Mouse (Mus musculus) limb, embryonic 14.5 days (tissue): ENCODE results near the gene Adar. TPM values are rescaled to one million over a fixed set of nuclear protein-coding genes. Genes with fewer than 3 reads are reported as not detected.
A peak's percentile ranks its signal among the peaks of the same experiment; 100 is the strongest.

Experiments
- ATAC-seq: fragments of 200-750 bp; cut with Nextera tagmentation; 2 replicates; pipeline ENCODE4 v1.8.0; 2017; ENCODE audit warnings: low read depth, moderate number of reproducible peaks, moderate TSS enrichment; ENCODE audit not compliant: low FRiP score
- DNase-seq: peaks from one replicate; pipeline ENCODE4 v3.0.0-alpha.2; 2015; ENCODE audit warnings: low spot score
- H3K27ac ChIP-seq: fragments of 300-500 bp; sonication (generic); replicated peaks from 2 replicates; pipeline ENCODE4 v1.5.1; 2014; ENCODE audit warnings: low read depth, mild to moderate bottlenecking, low read length, moderate library complexity, mixed read lengths
- H3K27me3 ChIP-seq: fragments of 300-500 bp; sonication (generic); 2 replicates; pipeline ENCODE4 v1.6.1; 2014; ENCODE audit warnings: low read length, mixed read lengths; ENCODE audit not compliant: control insufficient read depth, insufficient read depth
- H3K36me3 ChIP-seq: fragments of 300-500 bp; sonication (generic); 2 replicates; pipeline ENCODE4 v1.6.1; 2014; ENCODE audit warnings: mild to moderate bottlenecking, low read length, moderate library complexity, mixed read lengths; ENCODE audit not compliant: control insufficient read depth, insufficient read depth
- H3K4me1 ChIP-seq: fragments of 300-500 bp; sonication (generic); 2 replicates; pipeline ENCODE4 v1.6.1; 2014; ENCODE audit warnings: antibody characterized with exemption, low read length, mixed read lengths; ENCODE audit not compliant: control insufficient read depth, insufficient read depth
- H3K4me2 ChIP-seq: fragments of 300-500 bp; sonication (generic); replicated peaks from 2 replicates; pipeline ENCODE4 v1.6.1; 2014; ENCODE audit warnings: low read depth, mild to moderate bottlenecking, low read length, moderate library complexity; ENCODE audit not compliant: severe bottlenecking
- H3K4me3 ChIP-seq: fragments of 300-500 bp; sonication (generic); replicated peaks from 2 replicates; pipeline ENCODE4 v1.5.1; 2014; ENCODE audit warnings: low read length
- H3K9ac ChIP-seq: fragments of 300-500 bp; sonication (generic); 2 replicates; pipeline ENCODE4 v1.6.1; 2014; ENCODE audit warnings: mild to moderate bottlenecking, low read depth, low read length, moderate library complexity; ENCODE audit not compliant: severe bottlenecking
- H3K9me3 ChIP-seq: fragments of 300-500 bp; sonication (generic); 2 replicates; pipeline ENCODE4 v1.6.1; 2016; ENCODE audit warnings: low read length; ENCODE audit not compliant: control insufficient read depth
- POLR2A ChIP-seq: fragments of 200-500 bp; IDR thresholded peaks from 2 replicates; pipeline ENCODE4 v1.8.0; 2012; ENCODE audit warnings: inconsistent platforms, mild to moderate bottlenecking, moderate library complexity, borderline replicate concordance; ENCODE audit not compliant: insufficient read depth, insufficient read length; ENCODE audit errors: extremely low read depth
- WGBS: fragments of 180-500 bp; shearing (Covaris S2); extraction: QIAGEN DNeasy Blood & Tissue Kit; methylation state at CpG from one replicate; pipeline ENCODE4 v1.1.7; 2014; 5-methylcytosine and 5-hydroxymethylcytosine counted together
- polyA plus RNA-seq, 2 experiments: library from polyadenylated mRNA; depleted of rRNA in 1 of 2; stranded (reverse) in 1 of 2; unstranded in 1 of 2; fragments of >200 nt; fragmentation: Nextera tagmentation in 1 of 2; extraction: Ambion mirVana in 1 of 2; gene quantifications; 2 replicates each; pipeline versions ENCODE4 v1.2.1 to v1.2.3; 2012 to 2014

Gene Adar
- polyA plus RNA-seq, 2 experiments = 10.8 to 29.3 TPM

DNA sequence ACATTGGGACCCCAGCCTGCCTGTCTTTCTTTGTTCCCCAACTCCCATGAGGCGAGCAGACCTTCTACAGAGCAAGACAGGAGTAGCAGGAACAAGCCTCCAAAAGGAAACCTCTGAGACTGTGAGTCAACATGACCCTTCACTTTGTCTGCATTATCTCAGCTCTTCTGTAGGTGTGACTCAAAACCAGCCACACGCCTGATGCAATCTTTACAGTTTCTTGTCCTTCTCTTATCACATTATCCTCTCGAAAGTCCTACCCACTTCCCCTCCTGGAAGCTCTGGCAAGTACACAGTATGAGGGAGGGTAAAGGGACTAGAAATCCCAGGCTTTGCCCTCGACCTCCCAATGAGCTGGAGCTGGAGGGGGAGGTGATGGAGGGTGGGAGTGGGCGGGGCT is 28.8 kb upstream of the Adar start:
- H3K36me3 ChIP-seq = no peaks in the 10 kb centered on the region
- no peaks in the 10 kb centered on the region for H3K9me3 ChIP-seq
- no peak for ATAC-seq
- H3K4me2 ChIP-seq = no peak overlapping the region
- H3K4me3 ChIP-seq = no peak overlapping the region
- no peak overlapping the region for H3K9ac ChIP-seq
- 61% methylated on average over 5 of the region's 5 CpGs for WGBS
- no peak for DNase-seq
- H3K27me3 ChIP-seq = no peaks in the 10 kb centered on the region
- no peak for TF ChIP-seq POLR2A
- no peaks in the 10 kb centered on the region for H3K4me1 ChIP-seq
- no peak overlapping the region for H3K27ac ChIP-seq

DNA sequence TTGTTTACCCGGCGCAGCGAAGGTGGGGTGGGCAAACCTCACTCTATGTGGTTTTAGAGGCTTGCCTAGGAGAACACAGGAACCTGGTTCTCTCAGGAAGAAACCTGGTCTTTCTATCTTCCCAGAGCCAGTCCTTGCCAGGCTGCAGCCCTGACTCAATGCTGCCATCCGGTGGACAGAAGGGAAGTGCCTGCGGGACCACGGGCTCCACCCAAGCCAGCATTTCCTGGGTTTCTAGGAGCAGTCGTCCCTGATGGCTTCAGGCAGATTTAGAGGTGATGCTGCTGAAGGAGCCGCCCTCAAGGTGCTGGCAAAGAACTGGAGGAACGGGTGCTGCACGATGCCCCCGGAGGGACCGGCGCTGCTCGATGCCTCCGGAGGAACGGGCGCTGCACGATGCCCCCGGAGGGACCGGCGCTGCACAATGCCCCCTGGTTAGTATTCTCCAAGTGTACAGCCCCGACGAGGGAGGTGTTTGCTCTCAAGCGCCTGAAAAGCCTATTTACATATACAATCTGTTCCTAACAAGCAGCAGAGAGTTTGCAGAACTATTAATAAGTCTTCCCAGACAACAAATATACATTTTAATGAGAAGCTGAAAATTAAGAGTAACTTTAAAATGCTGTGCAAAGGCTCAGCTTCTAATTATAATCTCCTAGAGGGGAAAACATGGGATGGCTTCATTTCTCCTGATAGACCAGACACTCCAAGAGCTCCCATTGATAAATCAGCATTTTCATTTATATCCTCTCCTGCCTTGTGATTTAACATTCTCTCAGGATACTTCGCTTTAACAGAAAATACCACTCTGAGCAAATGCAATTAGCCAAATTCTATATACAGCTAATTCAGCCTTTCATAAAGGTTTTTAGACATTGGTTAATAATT is 25.9 kb upstream of the Adar start:
- no peaks in the 10 kb centered on the region for H3K36me3 ChIP-seq
- no peaks in the 10 kb centered on the region for H3K4me1 ChIP-seq
- H3K9ac ChIP-seq = peak overlapping the region; percentile 64
- H3K4me2 ChIP-seq = peak overlapping the region; percentile 59
- WGBS = 6% methylated on average over 25 of the region's 25 CpGs
- H3K27me3 ChIP-seq = no peaks in the 10 kb centered on the region
- H3K4me3 ChIP-seq = peak overlapping the region; percentile 41
- H3K9me3 ChIP-seq = no peaks in the 10 kb centered on the region
- no peak overlapping the region for H3K27ac ChIP-seq
- no peak for TF ChIP-seq POLR2A
- ATAC-seq = peak; percentile 90
- peak; percentile 72 for DNase-seq

DNA sequence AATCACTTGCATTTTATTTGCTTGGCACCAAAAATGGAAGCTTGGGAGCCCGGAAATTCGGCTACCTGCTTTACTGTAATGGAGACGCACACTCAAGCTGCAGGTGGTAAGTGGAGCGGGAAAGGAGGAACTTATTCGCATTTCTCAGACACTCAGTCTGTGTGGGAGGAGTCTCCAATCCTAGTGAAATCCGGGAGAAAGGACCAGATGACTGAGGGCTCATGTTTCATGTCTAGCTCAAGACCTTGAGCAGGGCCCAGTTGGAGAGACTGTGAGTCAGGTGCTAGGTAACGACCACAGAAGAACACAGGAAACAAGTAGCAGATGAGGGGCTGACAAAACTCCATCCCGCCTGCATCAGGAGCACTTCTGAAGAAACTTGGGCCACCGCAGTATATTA is 23.0 kb upstream of the Adar start:
- no peak for DNase-seq
- no peak for ATAC-seq
- H3K9ac ChIP-seq = no peak overlapping the region
- no peak for TF ChIP-seq POLR2A
- H3K27me3 ChIP-seq = no peaks in the 10 kb centered on the region
- no peaks in the 10 kb centered on the region for H3K4me1 ChIP-seq
- no peaks in the 10 kb centered on the region for H3K9me3 ChIP-seq
- H3K4me3 ChIP-seq = no peak overlapping the region
- no peaks in the 10 kb centered on the region for H3K36me3 ChIP-seq
- H3K27ac ChIP-seq = no peak overlapping the region
- 40% methylated on average over 9 of the region's 9 CpGs for WGBS
- no peak overlapping the region for H3K4me2 ChIP-seq

DNA sequence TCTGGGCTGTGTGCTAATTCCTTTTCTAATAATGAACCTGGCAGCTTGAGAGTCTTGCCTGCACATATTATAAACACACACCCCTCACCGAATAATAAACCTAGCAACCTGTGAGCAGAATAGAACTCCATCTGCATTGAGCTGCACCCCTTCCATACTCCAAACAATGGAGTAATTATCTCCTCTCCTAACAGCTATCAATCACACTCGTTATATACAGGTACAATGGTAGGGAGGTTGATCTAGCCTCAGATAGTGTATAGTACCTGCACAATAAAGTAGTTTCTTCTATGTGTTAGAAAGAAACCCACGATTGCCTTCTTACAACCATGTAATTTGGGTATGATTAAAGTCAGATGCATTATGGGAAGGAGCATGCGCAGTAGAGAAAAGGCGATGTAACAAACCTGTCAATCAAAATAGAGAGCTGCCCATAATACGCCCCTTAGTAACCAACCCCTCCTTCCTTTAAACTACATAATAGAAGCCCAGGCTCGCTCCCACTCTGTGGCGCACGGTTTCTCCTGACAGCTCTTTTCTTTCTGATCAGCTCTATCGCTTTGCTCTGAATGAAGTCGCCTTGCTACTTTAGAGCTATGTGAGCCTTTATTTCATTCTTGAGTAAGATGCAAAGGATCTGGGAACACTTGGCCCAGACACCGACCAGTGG is 18.5 kb upstream of the Adar start:
- Histone ChIP-seq H3K4me1 (no peaks in the 10 kb centered on the region), H3K4me3 (no peak overlapping the region), H3K27me3 (no peaks in the 10 kb centered on the region), H3K9ac (no peak overlapping the region), H3K36me3 (no peaks in the 10 kb centered on the region), H3K9me3 (no peaks in the 10 kb centered on the region), H3K4me2 (no peak overlapping the region), H3K27ac (no peak overlapping the region)
- DNase-seq = no peak
- TF ChIP-seq POLR2A = no peak
- ATAC-seq = no peak
- WGBS = 81% methylated on average over 12 of the region's 12 CpGs

DNA sequence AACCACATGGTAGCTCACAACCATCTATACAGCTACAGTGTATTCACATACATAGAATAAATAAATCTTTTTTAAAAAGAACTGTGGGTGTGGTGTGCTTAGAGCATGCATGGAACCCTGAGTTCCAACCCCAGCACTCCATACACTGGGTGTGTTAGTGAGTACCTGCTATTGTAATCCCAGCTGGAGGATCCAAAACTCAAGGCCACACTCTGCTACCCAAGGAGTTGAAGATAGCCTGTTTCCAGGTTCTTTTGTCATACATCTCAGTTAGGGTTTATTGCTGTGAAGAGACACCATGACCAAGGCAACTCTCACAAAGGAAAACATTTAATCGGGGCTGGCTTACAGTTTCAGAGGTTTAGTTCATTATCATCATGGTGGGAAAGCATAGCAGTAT is 15.9 kb upstream of the Adar start:
- H3K4me1 ChIP-seq = no peaks in the 10 kb centered on the region
- WGBS = 97% methylated on average over 1 of the region's 1 CpGs
- no peak for TF ChIP-seq POLR2A

More for the DNA sequence above, 15.9 kb upstream of the Adar start:
- H3K4me3 ChIP-seq = no peak overlapping the region
- H3K36me3 ChIP-seq = no peaks in the 10 kb centered on the region
- H3K27me3 ChIP-seq = no peaks in the 10 kb centered on the region
- no peak overlapping the region for H3K27ac ChIP-seq
- no peak overlapping the region for H3K9ac ChIP-seq
- DNase-seq (no peak), ATAC-seq (no peak)
- no peak overlapping the region for H3K4me2 ChIP-seq
- H3K9me3 ChIP-seq = no peaks in the 10 kb centered on the region
